Mouse (Mus musculus): ENCODE results near the gene Ephb4. TPM values are rescaled to one million over a fixed set of nuclear protein-coding genes. Genes with fewer than 3 reads are reported as not detected.

Gene Ephb4
- polyA plus RNA-seq, 1 experiment from 2014 or later: 53.7 TPM

DNA sequence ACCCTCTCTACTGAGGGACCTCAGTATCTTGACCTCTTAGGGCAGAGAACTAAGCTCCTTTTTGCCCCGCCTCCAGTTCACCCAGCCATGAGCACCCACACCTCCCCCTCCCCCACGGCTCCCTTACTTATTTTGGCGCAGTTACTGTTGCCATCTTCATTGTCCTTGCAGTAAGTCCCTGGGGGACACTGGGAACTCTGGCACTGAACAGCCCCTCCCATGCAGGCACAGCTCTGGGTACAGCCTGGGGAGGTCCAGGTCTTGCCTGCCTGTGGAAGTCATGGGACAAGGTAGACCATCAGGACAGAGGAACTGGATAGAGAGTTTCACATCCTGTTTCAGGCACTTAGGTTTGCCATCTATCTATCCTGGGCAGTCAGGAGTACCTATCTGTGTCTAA is 60.2 kb downstream of the Ephb4 start:
- H3K27me3 ChIP-seq (ENCODE audit: insufficient read depth, low read length): no peaks in the 10 kb centered on the region
- H3K4me2 ChIP-seq (replicated peaks; ENCODE audit: low read depth, low read length): no peak overlapping the region
- H3K9me3 ChIP-seq (ENCODE audit: low read length): no peaks in the 10 kb centered on the region
- H3K9ac ChIP-seq (replicated peaks; ENCODE audit: low read length): no peak overlapping the region
- H3K27ac ChIP-seq (ENCODE audit: low read length): no peak overlapping the region
- no peak overlapping the region for H3K4me3 ChIP-seq (ENCODE audit: low read length)
- no peaks in the 10 kb centered on the region for H3K36me3 ChIP-seq (ENCODE audit: insufficient read depth, low read length)
- 61% methylated on average over 3 of the region's 3 CpGs for WGBS
- ATAC-seq (ENCODE audit: low FRiP score, low TSS enrichment): no peak
- peaks cover 4% of the 10 kb centered on the region; the same call in 1 of the 2 replicates for H3K4me1 ChIP-seq (ENCODE audit: insufficient read depth, low read length)

DNA sequence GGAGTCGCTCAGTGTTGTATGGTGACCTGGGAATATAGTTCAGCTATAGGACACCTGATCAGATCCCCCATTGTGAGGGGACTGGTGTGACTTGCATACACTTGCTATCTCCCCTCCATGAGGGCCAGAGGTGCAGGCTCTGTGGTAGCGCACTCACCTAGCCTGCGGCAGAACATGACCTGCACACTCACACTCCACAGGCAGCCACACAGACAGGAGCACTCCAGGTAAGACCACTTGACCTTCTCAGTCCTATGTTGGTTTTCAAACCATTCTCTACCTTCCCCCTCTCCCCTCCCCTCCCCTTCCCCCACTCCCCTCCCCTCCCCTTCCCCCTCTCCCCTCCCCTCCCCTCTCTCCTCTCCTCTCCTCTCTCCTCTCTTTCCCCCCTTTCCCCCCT is 60.6 kb downstream of the Ephb4 start:
- 87% methylated on average over 3 of the region's 3 CpGs for WGBS
- Histone ChIP-seq H3K4me2 (replicated peaks; ENCODE audit: low read depth, low read length) (no peak overlapping the region), H3K27me3 (ENCODE audit: insufficient read depth, low read length) (no peaks in the 10 kb centered on the region), H3K9me3 (ENCODE audit: low read length) (no peaks in the 10 kb centered on the region), H3K36me3 (ENCODE audit: insufficient read depth, low read length) (no peaks in the 10 kb centered on the region), H3K9ac (replicated peaks; ENCODE audit: low read length) (no peak overlapping the region), H3K4me1 (ENCODE audit: insufficient read depth, low read length) (peaks cover 4% of the 10 kb centered on the region; the same call in 1 of the 2 replicates), H3K27ac (ENCODE audit: low read length) (no peak overlapping the region), H3K4me3 (ENCODE audit: low read length) (no peak overlapping the region)
- no peak for ATAC-seq (ENCODE audit: low FRiP score, low TSS enrichment)

DNA sequence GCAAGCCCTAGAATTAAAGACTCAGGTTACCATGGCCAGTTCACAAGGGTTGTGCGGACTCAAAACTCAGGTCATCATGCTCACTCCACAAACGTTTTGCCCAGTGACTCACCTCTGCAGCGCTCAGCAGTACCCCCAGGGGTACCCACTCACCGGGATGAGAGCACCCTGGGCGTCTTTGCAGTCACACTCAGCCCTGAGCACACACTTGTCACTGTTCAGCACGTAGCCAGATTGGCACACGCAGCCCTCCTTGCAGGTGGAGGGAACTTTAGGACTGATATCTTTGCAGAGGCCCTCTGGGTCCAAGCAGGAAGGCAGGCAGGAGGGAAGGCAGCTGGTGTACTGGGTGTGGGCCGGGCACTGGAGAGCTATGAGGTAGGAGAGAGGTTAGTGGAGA is 61.3 kb downstream of the Ephb4 start:
- Histone ChIP-seq H3K9me3 (ENCODE audit: low read length) (no peaks in the 10 kb centered on the region), H3K4me2 (replicated peaks; ENCODE audit: low read depth, low read length) (no peak overlapping the region), H3K36me3 (ENCODE audit: insufficient read depth, low read length) (no peaks in the 10 kb centered on the region), H3K27me3 (ENCODE audit: insufficient read depth, low read length) (no peaks in the 10 kb centered on the region), H3K4me3 (ENCODE audit: low read length) (no peak overlapping the region), H3K9ac (replicated peaks; ENCODE audit: low read length) (no peak overlapping the region), H3K4me1 (ENCODE audit: insufficient read depth, low read length) (peaks cover 4% of the 10 kb centered on the region; the same call in 1 of the 2 replicates), H3K27ac (ENCODE audit: low read length) (no peak overlapping the region)
- no peak for ATAC-seq (ENCODE audit: low FRiP score, low TSS enrichment)
- 67% methylated on average over 8 of the region's 8 CpGs for WGBS

DNA sequence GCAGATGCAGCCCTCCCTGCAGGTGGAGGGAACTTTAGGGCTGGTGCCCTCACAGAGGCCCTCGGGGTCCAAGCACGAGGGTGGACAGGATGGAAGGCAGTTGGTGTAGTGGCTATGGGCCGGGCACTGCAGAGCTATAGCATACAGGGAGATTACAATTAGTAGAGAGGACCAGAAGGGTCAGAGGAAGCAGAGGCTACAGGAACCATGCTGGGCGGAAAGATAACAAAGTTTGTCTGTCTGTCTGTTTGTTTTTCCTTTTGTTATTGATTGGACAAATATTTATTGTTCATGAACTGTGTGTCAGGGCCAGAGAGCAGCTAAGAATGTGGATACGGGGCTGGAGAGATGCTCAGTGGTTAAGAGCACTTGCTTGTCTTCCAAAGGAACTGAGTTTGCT is 64.3 kb downstream of the Ephb4 start:
- no peak overlapping the region for H3K9ac ChIP-seq (replicated peaks; ENCODE audit: low read length)
- ATAC-seq (ENCODE audit: low FRiP score, low TSS enrichment): no peak
- H3K4me3 ChIP-seq (ENCODE audit: low read length): no peak overlapping the region
- WGBS: 56% methylated on average over 5 of the region's 5 CpGs
- no peaks in the 10 kb centered on the region for H3K9me3 ChIP-seq (ENCODE audit: low read length)
- H3K4me2 ChIP-seq (replicated peaks; ENCODE audit: low read depth, low read length): no peak overlapping the region
- no peaks in the 10 kb centered on the region for H3K27me3 ChIP-seq (ENCODE audit: insufficient read depth, low read length)
- H3K4me1 ChIP-seq (ENCODE audit: insufficient read depth, low read length): peaks cover 5% of the 10 kb centered on the region
- no peak overlapping the region for H3K27ac ChIP-seq (ENCODE audit: low read length)
- H3K36me3 ChIP-seq (ENCODE audit: insufficient read depth, low read length): no peaks in the 10 kb centered on the region

DNA sequence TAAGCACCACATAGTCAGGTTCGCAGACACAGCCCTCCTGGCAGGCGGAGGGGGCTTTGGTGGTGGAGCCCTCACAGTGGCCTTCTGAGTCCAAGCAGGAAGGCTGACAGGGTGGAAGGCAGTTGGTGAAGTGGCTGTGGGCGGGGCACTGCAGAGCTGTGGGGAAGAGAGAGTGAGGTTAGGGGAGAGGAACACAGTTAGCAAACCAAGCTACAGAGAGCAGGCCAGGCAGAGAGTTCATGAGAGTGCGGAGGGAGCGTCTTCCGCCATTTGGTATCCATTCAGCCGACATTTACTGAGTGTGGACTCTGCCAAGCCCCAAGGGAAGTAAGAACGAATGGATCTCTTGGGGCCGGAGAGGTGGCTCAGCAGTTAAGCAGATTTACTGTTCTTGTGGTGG is 69.2 kb downstream of the Ephb4 start:
- WGBS: 52% methylated on average over 9 of the region's 9 CpGs
- no peaks in the 10 kb centered on the region for H3K27me3 ChIP-seq (ENCODE audit: insufficient read depth, low read length)
- H3K27ac ChIP-seq (ENCODE audit: low read length): no peak overlapping the region
- no peaks in the 10 kb centered on the region for H3K36me3 ChIP-seq (ENCODE audit: insufficient read depth, low read length)
- H3K9me3 ChIP-seq (ENCODE audit: low read length): no peaks in the 10 kb centered on the region
- peaks cover 5% of the 10 kb centered on the region for H3K4me1 ChIP-seq (ENCODE audit: insufficient read depth, low read length)
- ATAC-seq (ENCODE audit: low FRiP score, low TSS enrichment): 0 out of 2 replicates have a peak, but pooled peaks have one; percentile 49
- no peak overlapping the region for H3K4me2 ChIP-seq (replicated peaks; ENCODE audit: low read depth, low read length)
- no peak overlapping the region for H3K9ac ChIP-seq (replicated peaks; ENCODE audit: low read length)
- no peak overlapping the region for H3K4me3 ChIP-seq (ENCODE audit: low read length)

DNA sequence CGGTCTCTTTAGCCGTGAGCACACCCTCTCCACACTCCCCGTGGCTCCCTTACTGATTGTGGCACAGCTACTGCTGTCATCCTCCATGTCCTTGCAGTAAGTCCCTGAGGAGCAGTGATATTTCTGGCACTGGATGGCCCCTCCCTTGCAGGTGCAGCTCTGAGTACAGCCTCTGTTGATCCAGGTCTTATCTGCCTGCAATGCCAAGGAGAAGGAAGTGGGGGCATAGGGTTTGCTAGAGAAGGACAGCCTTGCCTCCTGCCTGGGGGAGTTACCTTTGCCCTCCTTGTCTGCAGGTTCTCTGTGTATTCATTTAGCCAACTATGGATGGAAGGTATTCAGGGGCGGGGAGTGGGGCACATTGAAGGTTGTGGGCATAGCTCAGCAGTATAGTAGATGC is 69.9 kb downstream of the Ephb4 start:
- Histone ChIP-seq H3K27me3 (ENCODE audit: insufficient read depth, low read length) (no peaks in the 10 kb centered on the region), H3K27ac (ENCODE audit: low read length) (no peak overlapping the region), H3K9me3 (ENCODE audit: low read length) (no peaks in the 10 kb centered on the region), H3K4me2 (replicated peaks; ENCODE audit: low read depth, low read length) (no peak overlapping the region), H3K4me3 (ENCODE audit: low read length) (no peak overlapping the region), H3K36me3 (ENCODE audit: insufficient read depth, low read length) (no peaks in the 10 kb centered on the region), H3K9ac (replicated peaks; ENCODE audit: low read length) (no peak overlapping the region), H3K4me1 (ENCODE audit: insufficient read depth, low read length) (peaks cover 5% of the 10 kb centered on the region)
- ATAC-seq (ENCODE audit: low FRiP score, low TSS enrichment): no peak
- 85% methylated on average over 4 of the region's 4 CpGs for WGBS

DNA sequence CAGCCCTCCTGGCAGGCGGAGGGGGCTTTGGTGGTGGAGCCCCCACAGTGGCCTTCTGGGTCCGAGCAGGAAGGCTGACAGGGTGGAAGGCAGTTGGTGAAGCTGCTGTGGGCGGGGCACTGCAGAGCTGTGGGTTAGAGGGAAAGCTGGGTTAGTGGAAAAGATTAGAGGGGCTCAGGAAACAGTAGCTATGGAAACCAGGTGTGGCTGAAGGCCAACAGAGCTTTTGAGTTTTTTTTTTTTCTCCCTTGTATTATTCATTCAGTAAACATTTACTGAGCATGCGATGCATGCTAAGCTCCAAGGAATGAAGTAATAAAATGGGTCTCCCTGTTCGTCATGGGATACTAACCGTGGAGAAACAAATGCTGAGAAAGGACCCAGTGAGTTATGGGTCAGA is 75.7 kb downstream of the Ephb4 start:
- Histone ChIP-seq H3K27ac (ENCODE audit: low read length) (no peak overlapping the region), H3K36me3 (ENCODE audit: insufficient read depth, low read length) (no peaks in the 10 kb centered on the region), H3K27me3 (ENCODE audit: insufficient read depth, low read length) (no peaks in the 10 kb centered on the region), H3K4me1 (ENCODE audit: insufficient read depth, low read length) (no peaks in the 10 kb centered on the region), H3K9ac (replicated peaks; ENCODE audit: low read length) (no peak overlapping the region), H3K4me3 (ENCODE audit: low read length) (no peak overlapping the region), H3K9me3 (ENCODE audit: low read length) (no peaks in the 10 kb centered on the region), H3K4me2 (replicated peaks; ENCODE audit: low read depth, low read length) (no peak overlapping the region)
- no peak for ATAC-seq (ENCODE audit: low FRiP score, low TSS enrichment)
- WGBS: 50% methylated on average over 6 of the region's 6 CpGs

Other genes with a start within 250 kb of the Ephb4 start
- 9.4 and 11.9 TPM in 2 replicates for gene Trim56, start 233.9 kb upstream of the Ephb4 start, polyA plus RNA-seq (2015; fragmentation: Nextera tagmentation; extraction: Ambion mirVana)
- gene Muc3, start 200.8 kb upstream of the Ephb4 start, polyA plus RNA-seq (2015; fragmentation: Nextera tagmentation; extraction: Ambion mirVana): not detected in 2 replicates
- gene Muc3a, start 137.7 kb upstream of the Ephb4 start, polyA plus RNA-seq (2015; fragmentation: Nextera tagmentation; extraction: Ambion mirVana): 0.21 and 0.32 TPM in 2 replicates
- gene Ache, start 62.6 kb upstream of the Ephb4 start, polyA plus RNA-seq (2015; fragmentation: Nextera tagmentation; extraction: Ambion mirVana): 3.0 and 3.1 TPM in 2 replicates
- 7.2 and 7.8 TPM in 2 replicates for gene Ufsp1, start 55.5 kb upstream of the Ephb4 start, polyA plus RNA-seq (2015; fragmentation: Nextera tagmentation; extraction: Ambion mirVana)
- gene Srrt, start 42.4 kb upstream of the Ephb4 start, polyA plus RNA-seq (2015; fragmentation: Nextera tagmentation; extraction: Ambion mirVana): 158 and 165 TPM in 2 replicates
- 90.1 and 102 TPM in 2 replicates for gene Trip6, start 35.7 kb upstream of the Ephb4 start, polyA plus RNA-seq (2015; fragmentation: Nextera tagmentation; extraction: Ambion mirVana)
- 16.3 and 16.6 TPM in 2 replicates for gene Slc12a9, start 16.5 kb upstream of the Ephb4 start, polyA plus RNA-seq (2015; fragmentation: Nextera tagmentation; extraction: Ambion mirVana)
- gene Zan, start 127.0 kb downstream of the Ephb4 start, polyA plus RNA-seq (2015; fragmentation: Nextera tagmentation; extraction: Ambion mirVana): 0.11 and 0.17 TPM in 2 replicates
- gene Pop7, start 152.4 kb downstream of the Ephb4 start, polyA plus RNA-seq (2015; fragmentation: Nextera tagmentation; extraction: Ambion mirVana): 51.2 and 53.0 TPM in 2 replicates
- 11.9 and 12.2 TPM in 2 replicates for gene Gigyf1, start 168.4 kb downstream of the Ephb4 start, polyA plus RNA-seq (2015; fragmentation: Nextera tagmentation; extraction: Ambion mirVana)
- gene Epo, start 183.1 kb downstream of the Ephb4 start, polyA plus RNA-seq (2015; fragmentation: Nextera tagmentation; extraction: Ambion mirVana): 0.24 and 0.36 TPM in 2 replicates
- 358 and 388 TPM in 2 replicates for gene Gnb2, start 183.4 kb downstream of the Ephb4 start, polyA plus RNA-seq (2015; fragmentation: Nextera tagmentation; extraction: Ambion mirVana)
- 0.40 and 0.96 TPM in 2 replicates for gene Actl6b, start 203.4 kb downstream of the Ephb4 start, polyA plus RNA-seq (2015; fragmentation: Nextera tagmentation; extraction: Ambion mirVana)
- 0.23 and 0.57 TPM in 2 replicates for gene Tfr2, start 219.7 kb downstream of the Ephb4 start, polyA plus RNA-seq (2015; fragmentation: Nextera tagmentation; extraction: Ambion mirVana)

Measured in kidney, embryonic 16.5 days (tissue).